Mouse (Mus musculus) colon, adult 2 months (tissue): ENCODE results near the gene Ifna2. TPM values are rescaled to one million over a fixed set of nuclear protein-coding genes. Genes with fewer than 3 reads are reported as not detected.

Source experiments
- polyA plus RNA-seq: library from polyadenylated mRNA; depleted of rRNA; stranded (reverse); fragments of >200 nt; gene quantifications from 2 replicates; pipeline ENCODE4 v1.2.3, GENCODE M21; 2012; rRNA removed

The Ifna2 gene
- polyA plus RNA-seq, result not detected in 2 replicates

DNA sequence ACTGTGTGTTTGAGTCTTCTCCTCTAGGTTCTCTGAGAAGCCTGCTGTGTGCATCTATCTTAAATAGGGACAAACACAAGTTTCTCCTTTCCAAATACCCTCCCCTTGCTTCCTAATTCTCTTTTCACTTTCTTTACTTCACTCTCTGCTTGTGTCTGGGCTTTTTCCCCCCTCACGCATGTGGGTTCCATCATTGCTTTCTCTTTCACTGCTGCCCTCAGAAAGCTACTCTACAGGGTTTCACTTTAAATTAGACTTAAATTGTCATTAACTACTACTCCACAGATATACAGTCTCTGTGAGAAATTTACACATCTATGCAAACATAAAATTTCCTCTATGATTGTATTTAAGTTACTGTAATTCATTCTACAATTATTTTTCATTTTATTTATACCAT lies at the start of gene Ifna2:
Gene Ifna2, minus strand, starts transcription at position 101 of the 400 bp plus-strand sequence.

GRCm38 (mm10) chr4:88721791-88722721 lies 38.3 kb upstream of the Ifna2 start, which contains the start of the genes Gm26566 and Klhl9:
Gene Gm26566, plus strand, starts transcription at chr4:88721805.
Gene Klhl9, minus strand, starts transcription at chr4:88722465.

DNA sequence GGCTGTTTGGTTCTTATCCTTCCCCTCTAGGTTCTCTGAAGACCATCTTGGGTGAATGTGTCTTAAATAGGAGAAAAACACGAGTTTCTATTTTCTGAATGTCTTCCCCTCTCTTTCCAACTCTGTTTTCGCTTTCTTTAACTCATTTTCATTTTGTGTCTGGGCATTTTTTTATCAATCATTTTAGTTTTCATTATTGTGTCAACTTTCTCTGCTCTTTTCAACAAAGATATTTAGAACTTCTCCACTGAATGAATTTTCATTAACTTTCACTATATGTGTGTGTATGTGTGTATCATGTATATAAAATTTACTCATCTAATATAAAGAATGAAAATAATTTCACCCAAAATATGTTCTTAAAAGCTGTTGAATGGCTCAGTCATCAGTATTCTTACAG lies 7.5 kb upstream of the Ifna2 start, which contains the start of gene Ifnab:
Gene Ifnab, minus strand, starts transcription at position 101 of the 400 bp plus-strand sequence.

DNA sequence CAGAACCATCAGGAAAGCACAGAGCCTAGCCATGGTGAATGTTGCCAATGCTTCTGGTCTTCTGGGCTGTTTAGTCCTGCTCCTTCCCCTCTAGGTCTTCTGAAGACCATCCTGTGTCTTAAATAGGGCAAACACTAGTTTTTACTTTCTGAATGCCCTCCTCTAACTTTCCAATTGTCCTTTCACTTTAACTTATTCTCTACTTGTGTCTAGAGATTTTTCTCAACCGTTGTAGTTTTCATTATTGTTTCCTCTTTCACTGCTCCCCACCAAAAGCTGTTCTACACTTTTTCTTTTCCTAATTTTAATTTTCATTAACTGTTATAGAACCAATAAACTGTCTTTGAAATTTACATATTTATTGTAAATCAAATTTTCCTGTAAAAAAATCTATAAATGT lies 6.9 kb downstream of the Ifna2 start, which contains the start of gene Ifna16:
Gene Ifna16, minus strand, starts transcription at position 101 of the 400 bp plus-strand sequence.

GRCm38 (mm10) chr4:88644359-88644758 lies 39.4 kb downstream of the Ifna2 start, which contains the start of gene Ifna13:
Gene Ifna13, minus strand, starts transcription at chr4:88644459.

DNA sequence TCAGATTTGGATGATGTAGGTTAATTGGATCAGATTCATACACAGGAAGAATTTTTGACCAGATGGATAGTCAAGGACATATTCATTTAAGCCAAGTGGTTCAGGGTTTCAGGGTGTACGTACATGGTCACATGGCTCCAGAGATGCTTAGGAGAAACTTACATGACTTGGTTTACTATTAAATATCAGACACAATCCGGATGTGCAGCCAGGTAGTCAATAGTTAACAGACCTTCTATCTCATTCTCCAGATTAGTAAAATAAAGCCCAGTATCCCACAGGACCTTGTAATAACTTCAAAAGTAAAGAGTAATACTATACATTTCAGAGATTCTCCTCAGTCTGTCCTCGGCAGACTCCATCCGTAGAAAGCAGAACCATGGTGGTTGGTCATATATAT lies 49.4 kb downstream of the Ifna2 start, which contains the start of gene C87499:
Gene C87499, minus strand, starts transcription at position 101 of the 400 bp plus-strand sequence.

Other genes starting within 250 kb of the Ifna2 start
- 1.3 TPM in 2 replicates for gene Hacd4, start 245.0 kb downstream of the Ifna2 start, polyA plus RNA-seq
- gene Ifnb1, start 161.1 kb downstream of the Ifna2 start, polyA plus RNA-seq, result not detected in 2 replicates
- gene Ifna15, start 125.7 kb downstream of the Ifna2 start, polyA plus RNA-seq, result not detected in 2 replicates
- not detected in 2 replicates for gene Ifna14, start 112.1 kb downstream of the Ifna2 start, polyA plus RNA-seq
- gene Ifna9, start 91.5 kb downstream of the Ifna2 start, polyA plus RNA-seq, result not detected in 2 replicates
- gene Ifna12, start 80.5 kb downstream of the Ifna2 start, polyA plus RNA-seq, result not detected in 2 replicates
- gene C87499, start 49.5 kb downstream of the Ifna2 start, polyA plus RNA-seq, result not detected in 2 replicates
- not detected in 2 replicates for gene Ifna13, start 39.5 kb downstream of the Ifna2 start, polyA plus RNA-seq
- gene Ifna16, start 7.0 kb downstream of the Ifna2 start, polyA plus RNA-seq, result not detected in 2 replicates
- not detected in 2 replicates for gene Ifnab, start 7.4 kb upstream of the Ifna2 start, polyA plus RNA-seq
- 0.15 and 0.44 TPM in 2 replicates for gene Gm26566, start 37.9 kb upstream of the Ifna2 start, polyA plus RNA-seq
- gene Klhl9, start 38.6 kb upstream of the Ifna2 start, polyA plus RNA-seq, result 17.9 and 18.2 TPM in 2 replicates
- gene Gm13271, start 71.0 kb upstream of the Ifna2 start, polyA plus RNA-seq, result not detected in 2 replicates
- not detected in 2 replicates for gene Gm13283, start 76.2 kb upstream of the Ifna2 start, polyA plus RNA-seq
- gene Gm13290, start 89.9 kb upstream of the Ifna2 start, polyA plus RNA-seq, result not detected in 2 replicates
- gene Gm13289, start 93.0 kb upstream of the Ifna2 start, polyA plus RNA-seq, result not detected in 2 replicates
- gene Gm13272, start 95.9 kb upstream of the Ifna2 start, polyA plus RNA-seq, result not detected in 2 replicates
- gene Ifnz, start 98.2 kb upstream of the Ifna2 start, polyA plus RNA-seq, result not detected in 2 replicates
- not detected in 2 replicates for gene Gm13276, start 101.8 kb upstream of the Ifna2 start, polyA plus RNA-seq
- gene Gm13277, start 104.7 kb upstream of the Ifna2 start, polyA plus RNA-seq, result not detected in 2 replicates
- gene Gm13278, start 107.6 kb upstream of the Ifna2 start, polyA plus RNA-seq, result not detected in 2 replicates
- not detected in 2 replicates for gene Gm13275, start 110.6 kb upstream of the Ifna2 start, polyA plus RNA-seq
- gene Gm13279, start 113.5 kb upstream of the Ifna2 start, polyA plus RNA-seq, result not detected in 2 replicates
- gene Gm13285, start 115.8 kb upstream of the Ifna2 start, polyA plus RNA-seq, result not detected in 2 replicates
- not detected in 2 replicates for gene Gm13287, start 119.3 kb upstream of the Ifna2 start, polyA plus RNA-seq
- not detected in 2 replicates for gene Gm13288, start 121.6 kb upstream of the Ifna2 start, polyA plus RNA-seq
- not detected in 2 replicates for gene Ifna7, start 132.3 kb upstream of the Ifna2 start, polyA plus RNA-seq
- gene Ifna11, start 136.0 kb upstream of the Ifna2 start, polyA plus RNA-seq, result not detected in 2 replicates
- not detected in 2 replicates for gene Ifna6, start 143.5 kb upstream of the Ifna2 start, polyA plus RNA-seq
- gene Ifna5, start 151.6 kb upstream of the Ifna2 start, polyA plus RNA-seq, result not detected in 2 replicates
- not detected in 2 replicates for gene Ifna4, start 157.9 kb upstream of the Ifna2 start, polyA plus RNA-seq
- not detected in 2 replicates for gene Ifna1, start 166.2 kb upstream of the Ifna2 start, polyA plus RNA-seq
- gene Ifne, start 196.3 kb upstream of the Ifna2 start, polyA plus RNA-seq, result not detected in 2 replicates